Mouse (Mus musculus) hindbrain, postnatal 0 days (tissue): ENCODE data around the gene Gm20605. TPM values are rescaled to one million over a fixed set of nuclear protein-coding genes. Genes with fewer than 3 reads are reported as not detected.

Experiments
- ATAC-seq: fragments of 200-750 bp; cut with Nextera tagmentation; 2 replicates; pipeline ENCODE4 v1.8.0; 2017; ENCODE audit warnings: mild to moderate bottlenecking, moderate TSS enrichment, moderate library complexity
- DNase-seq: peaks from one replicate; pipeline ENCODE4 v3.0.0-alpha.2; 2015; ENCODE audit warnings: low spot score
- H3K27ac ChIP-seq: fragments of 300-500 bp; sonication (generic); 2 replicates; pipeline ENCODE4 v1.5.1; 2014; ENCODE audit warnings: mild to moderate bottlenecking
- H3K27me3 ChIP-seq: fragments of 300-500 bp; sonication (generic); 2 replicates; pipeline ENCODE4 v1.6.1; 2014; ENCODE audit warnings: low read length, mixed read lengths; ENCODE audit not compliant: insufficient read depth
- H3K36me3 ChIP-seq: fragments of 300-500 bp; sonication (generic); 2 replicates; pipeline ENCODE4 v1.6.1; 2014; ENCODE audit warnings: low read length, mixed read lengths; ENCODE audit not compliant: insufficient read depth
- H3K4me1 ChIP-seq: fragments of 300-500 bp; sonication (generic); 2 replicates; pipeline ENCODE4 v1.6.1; 2014; ENCODE audit warnings: antibody characterized with exemption, low read length, mixed read lengths; ENCODE audit not compliant: insufficient read depth
- H3K4me2 ChIP-seq: fragments of 300-500 bp; sonication (generic); 2 replicates; pipeline ENCODE4 v1.6.1; 2014; ENCODE audit warnings: low read depth, mild to moderate bottlenecking, low read length, moderate library complexity, mixed read lengths
- H3K4me3 ChIP-seq: fragments of 300-500 bp; sonication (generic); 2 replicates; pipeline ENCODE4 v1.5.1; 2014; ENCODE audit warnings: low read length
- H3K9ac ChIP-seq: fragments of 300-500 bp; sonication (generic); replicated peaks from 2 replicates; pipeline ENCODE4 v1.6.1; 2014; ENCODE audit warnings: mild to moderate bottlenecking, low read length, moderate library complexity, mixed read lengths
- H3K9me3 ChIP-seq: fragments of 300-500 bp; sonication (generic); 2 replicates; pipeline ENCODE4 v1.6.1; 2016; ENCODE audit warnings: low read length, mixed read lengths
- CTCF ChIP-seq: IDR thresholded peaks from 2 replicates; pipeline ENCODE4 v1.5.1; 2016; ENCODE audit warnings: antibody characterized with exemption, control low read depth, low read depth
- WGBS: fragments of 180-500 bp; shearing (Covaris S2); extraction: QIAGEN DNeasy Blood & Tissue Kit; methylation state at CpG from one replicate; pipeline ENCODE4 v1.1.7; 2014; 5-methylcytosine and 5-hydroxymethylcytosine counted together
- polyA plus RNA-seq: library from polyadenylated mRNA; unstranded; fragments of >200 nt; fragmentation: Nextera tagmentation; extraction: Ambion mirVana; gene quantifications from 2 replicates; pipeline ENCODE4 v1.2.1, GENCODE M21; 2015
- total RNA-seq: library from RNA; depleted of rRNA; stranded (reverse); fragments of >200 nt; gene quantifications from 2 replicates; pipeline ENCODE4 v1.2.3, GENCODE M21; 2014; rRNA removed

Gm20605 gene
- 3.4 and 4.1 TPM in 2 replicates for total RNA-seq
- 4.1 and 5.3 TPM in 2 replicates for polyA plus RNA-seq

DNA sequence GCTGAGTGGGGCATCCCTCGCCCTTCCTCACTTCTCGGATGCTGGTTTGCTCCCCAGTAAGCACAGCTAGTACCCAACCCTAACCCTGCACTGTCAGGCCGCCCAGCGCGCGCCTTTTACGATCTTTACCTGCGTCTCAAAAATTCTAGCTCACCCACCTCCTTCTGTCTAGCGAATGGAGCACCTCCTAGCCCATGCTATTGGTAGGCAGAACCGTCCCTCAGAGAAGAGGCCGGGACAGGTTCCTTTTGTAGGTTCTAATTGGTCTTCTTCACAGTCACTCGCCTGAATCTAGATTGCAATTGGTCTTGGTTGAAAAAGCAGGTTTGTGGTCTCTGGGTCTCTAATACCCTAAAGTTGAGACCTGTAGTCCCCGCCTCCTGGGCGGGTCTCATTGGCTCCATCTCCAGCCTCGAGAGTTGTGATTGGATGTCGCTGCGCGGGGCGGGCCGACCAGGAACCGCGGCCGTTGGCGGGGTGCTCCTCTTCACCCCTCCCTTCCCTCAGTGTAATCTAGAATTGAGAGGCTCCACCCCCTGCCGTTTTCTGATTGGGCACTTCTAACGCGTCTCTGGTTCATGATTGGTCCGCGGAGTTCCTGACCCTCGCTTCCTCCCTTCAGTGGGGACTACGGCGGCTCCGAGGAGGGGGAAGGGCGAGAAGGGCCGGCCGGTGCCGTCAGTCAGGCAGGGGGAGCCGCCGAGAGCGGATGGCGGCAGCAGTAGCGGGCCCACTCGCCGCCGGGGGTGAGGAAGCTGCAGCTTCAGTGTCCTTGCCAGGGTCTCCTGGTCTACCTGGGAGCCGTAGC, at the start of gene Gm20605, which contains the start of the genes Fbxo24 and Lrch4:
Gene Gm20605 (plus strand): TSS at position 678 of the 808 bp plus-strand sequence.
Gene Fbxo24 (minus strand): TSS at position 505 of the 808 bp plus-strand sequence.
Gene Lrch4 (plus strand): TSS at position 624 of the 808 bp plus-strand sequence.
- Histone ChIP-seq H3K9me3 (no peaks in the 10 kb centered on the region), H3K27ac (peak within 1 kb of the TSS; percentile 90), H3K36me3 (peaks cover 3% of the 10 kb centered on the region; the same call in 1 of the 2 replicates), H3K27me3 (no peaks in the 10 kb centered on the region), H3K4me3 (peak within 1 kb of the TSS; percentile 89), H3K4me2 (peak within 1 kb of the TSS; percentile 99), H3K4me1 (peaks cover 18% of the 10 kb centered on the region), H3K9ac (peak within 1 kb of the TSS; percentile 90)
- DNase-seq: peak; percentile 100
- WGBS: under 1% methylated on average over 46 of the region's 46 CpGs
- TF ChIP-seq CTCF: no peak; the same call in 1 of the 2 replicates
- peak; percentile 99 for ATAC-seq

DNA sequence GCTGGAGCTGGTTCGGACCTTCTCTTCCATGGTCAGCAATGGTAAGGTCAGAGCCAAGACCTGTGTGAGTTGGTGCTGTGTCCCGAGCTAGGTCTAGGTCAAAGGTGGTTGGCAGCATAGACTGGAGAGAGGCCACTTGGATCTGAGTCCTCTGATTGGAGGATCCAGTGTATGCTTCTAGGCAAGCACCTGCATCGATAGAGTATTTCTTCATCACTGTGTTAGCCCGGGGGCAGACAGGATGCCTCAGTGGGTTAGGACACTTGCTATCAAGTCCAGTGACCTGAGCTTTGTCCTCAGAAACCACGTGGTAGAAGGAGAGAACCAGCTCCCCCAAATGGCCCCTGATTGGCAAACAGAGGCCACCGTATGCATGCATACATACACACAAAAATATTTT, 48.7 kb upstream of the Gm20605 start:
- Histone ChIP-seq H3K9me3 (no peaks in the 10 kb centered on the region), H3K4me1 (peaks cover 8% of the 10 kb centered on the region), H3K9ac (no peak overlapping the region), H3K4me3 (no peak overlapping the region), H3K4me2 (no peak overlapping the region), H3K27ac (no peak overlapping the region), H3K27me3 (no peaks in the 10 kb centered on the region), H3K36me3 (no peaks in the 10 kb centered on the region)
- WGBS: 83% methylated on average over 6 of the region's 6 CpGs
- no peak for ATAC-seq
- no peak for DNase-seq
- TF ChIP-seq CTCF: no peak

GRCm38 (mm10) chr5:137582702-137583101, 46.3 kb upstream of the Gm20605 start:
- Histone ChIP-seq H3K9ac (no peak overlapping the region; the same call in 1 of the 2 replicates), H3K4me2 (peak overlapping the region; percentile 55), H3K27ac (peak overlapping the region; percentile 88), H3K4me1 (peaks cover 8% of the 10 kb centered on the region), H3K36me3 (no peaks in the 10 kb centered on the region), H3K9me3 (no peaks in the 10 kb centered on the region), H3K27me3 (no peaks in the 10 kb centered on the region), H3K4me3 (peak overlapping the region; percentile 29; the same call in 1 of the 2 replicates)
- 38% methylated on average over 8 of the region's 8 CpGs for WGBS
- TF ChIP-seq CTCF: no peak
- no peak for DNase-seq
- ATAC-seq: no peak

GRCm38 (mm10) chr5:137583670-137584169, 45.3 kb upstream of the Gm20605 start:
- peak; percentile 91 for DNase-seq
- Histone ChIP-seq H3K36me3 (no peaks in the 10 kb centered on the region), H3K4me1 (peaks cover 8% of the 10 kb centered on the region), H3K27me3 (no peaks in the 10 kb centered on the region), H3K27ac (peak overlapping the region; percentile 88), H3K4me2 (peak overlapping the region; percentile 55), H3K9ac (peak overlapping the region; percentile 47), H3K9me3 (no peaks in the 10 kb centered on the region), H3K4me3 (peak overlapping the region; percentile 29)
- ATAC-seq: peak; percentile 89
- peak; percentile 41; the same call in 1 of the 2 replicates for TF ChIP-seq CTCF
- WGBS: 12% methylated on average over 27 of the region's 27 CpGs

- Histone ChIP-seq H3K4me2 (no peak overlapping the region), H3K36me3 (no peaks in the 10 kb centered on the region), H3K4me3 (no peak overlapping the region), H3K27me3 (no peaks in the 10 kb centered on the region), H3K4me1 (peaks cover 8% of the 10 kb centered on the region), H3K9ac (no peak overlapping the region), H3K27ac (no peak overlapping the region), H3K9me3 (no peaks in the 10 kb centered on the region)
- ATAC-seq: no peak
- peak; percentile 68 for TF ChIP-seq CTCF
- WGBS: 33% methylated on average over 8 of the region's 8 CpGs
- DNase-seq: peak; percentile 79
Measured at GRCm38 (mm10) chr5:137584976-137585375, 44.0 kb upstream of the Gm20605 start.

GRCm38 (mm10) chr5:137590507-137590906, 38.5 kb upstream of the Gm20605 start:
- Histone ChIP-seq H3K4me2 (no peak overlapping the region), H3K9me3 (no peaks in the 10 kb centered on the region), H3K36me3 (no peaks in the 10 kb centered on the region), H3K27ac (no peak overlapping the region), H3K27me3 (no peaks in the 10 kb centered on the region), H3K9ac (no peak overlapping the region), H3K4me1 (no peaks in the 10 kb centered on the region), H3K4me3 (no peak overlapping the region)
- 74% methylated on average over 5 of the region's 5 CpGs for WGBS
- no peak for DNase-seq
- ATAC-seq: no peak
- TF ChIP-seq CTCF: no peak
